9 mouse cellular contexts compared by ENCODE assay signal in genomic region chr13:97375501-97376231, GRCm38 (mm10).
DNase-seq lines count a peak whose midpoint lies in the region; ATAC-seq and TF ChIP-seq lines count a peak whose summit lies in the region.
"Had no signal": no experiment of that assay in that cellular context is flagged by ENCODE, and none has a peak within 500 bp of the region (broad histone marks: within the 10 kb centered on the region; RNA-seq: fewer than 3 reads in every experiment).

No protein-coding gene starts in this region.

- no peaks in the 10 kb centered on the region for H3K27me3 ChIP-seq in kidney, adult 2 months (replicated peaks; ENCODE audit: control insufficient read depth, insufficient read depth, low read length)
- no peaks in the 10 kb centered on the region for H3K27me3 ChIP-seq in intestine, embryonic 15.5 days (replicated peaks)
- H3K27me3 ChIP-seq in midbrain, embryonic 13.5 days: no peaks in the 10 kb centered on the region
- H3K27me3 ChIP-seq: heart, embryonic 15.5 days had no signal

- ATAC-seq in intestine, embryonic 15.5 days: peak; percentile 37; the same call in 1 of the 2 replicates
- ATAC-seq in midbrain, embryonic 13.5 days: no peak
- ATAC-seq in inflammation-experienced regulatory T-cells, adult 6 months: no peak

- H3K27ac ChIP-seq in kidney, adult 2 months (ENCODE audit: insufficient read depth, low read depth, low read length): no peak overlapping the region
- peak overlapping the region; percentile 7; the same call in 1 of the 2 replicates for H3K27ac ChIP-seq in intestine, embryonic 15.5 days
- H3K27ac ChIP-seq in midbrain, embryonic 13.5 days: peak overlapping the region; percentile 51; the same call in 1 of the 2 replicates
- H3K27ac ChIP-seq: heart, embryonic 15.5 days had no signal

- H3K36me3 ChIP-seq in kidney, adult 2 months (ENCODE audit: control insufficient read depth, insufficient read depth, low read length): no peaks in the 10 kb centered on the region
- no peaks in the 10 kb centered on the region for H3K36me3 ChIP-seq in intestine, embryonic 15.5 days
- no peaks in the 10 kb centered on the region for H3K36me3 ChIP-seq in midbrain, embryonic 13.5 days
- H3K36me3 ChIP-seq: heart, embryonic 15.5 days had no signal

- no peak for TF ChIP-seq POLR2A in kidney, adult 2 months (IDR thresholded peaks at IDR 0.05; ENCODE audit: low read depth, low read length)

- H3K4me1 ChIP-seq in kidney, adult 2 months (ENCODE audit: control insufficient read depth, insufficient read depth, low read length): no peaks in the 10 kb centered on the region
- H3K4me1 ChIP-seq in intestine, embryonic 15.5 days (replicated peaks): peaks cover 11% of the 10 kb centered on the region
- peaks cover 17% of the 10 kb centered on the region for H3K4me1 ChIP-seq in midbrain, embryonic 13.5 days (replicated peaks)
- H3K4me1 ChIP-seq: heart, embryonic 15.5 days had no signal

- WGBS in kidney, adult 2 months: 53% methylated on average over 14 of the region's 14 CpGs
- WGBS in intestine, embryonic 15.5 days: 30% methylated on average over 14 of the region's 14 CpGs
- 41% methylated on average over 14 of the region's 14 CpGs for WGBS in midbrain, embryonic 13.5 days

- no peak overlapping the region for H3K9ac ChIP-seq in intestine, embryonic 15.5 days
- H3K9ac ChIP-seq in midbrain, embryonic 13.5 days (replicated peaks): no peak overlapping the region
- H3K9ac ChIP-seq: heart, embryonic 15.5 days had no signal

- no peak overlapping the region for H3K4me3 ChIP-seq in kidney, adult 2 months (ENCODE audit: insufficient read depth, low read depth, low read length)
- no peak overlapping the region for H3K4me3 ChIP-seq in intestine, embryonic 15.5 days (replicated peaks)
- H3K4me3 ChIP-seq in midbrain, embryonic 13.5 days (replicated peaks): no peak overlapping the region
- H3K4me3 ChIP-seq: heart, embryonic 15.5 days had no signal

- no peaks in the 10 kb centered on the region for H3K9me3 ChIP-seq in intestine, embryonic 15.5 days
- no peaks in the 10 kb centered on the region for H3K9me3 ChIP-seq in midbrain, embryonic 13.5 days
- H3K9me3 ChIP-seq: heart, embryonic 15.5 days had no signal

- TF ChIP-seq CTCF in kidney, adult 2 months (conservative IDR thresholded peaks at IDR 0.05; ENCODE audit: insufficient read depth, insufficient read length, low read depth, low read length): no peak

- DNase-seq in kidney, adult 11 months: peak; percentile 4
- DNase-seq in kidney, adult 2 months: no peak
- DNase-seq in embryo, embryonic 10 days (ENCODE audit: low spot score): peak; percentile 78
- no peak for DNase-seq in thymus, adult 18-20 months
- DNase-seq in spleen, adult 18-20 months: no peak

- no peak overlapping the region for H3K4me2 ChIP-seq in intestine, embryonic 15.5 days (replicated peaks)
- H3K4me2 ChIP-seq in midbrain, embryonic 13.5 days (replicated peaks): no peak overlapping the region
- H3K4me2 ChIP-seq: heart, embryonic 15.5 days had no signal

Comparison
In these comparisons a context has a peak if more than half of its experiments do, and no peak if none do; other contexts are left out.
1. DNase-seq: peak in kidney, adult 11 months (single experiment) and embryo, embryonic 10 days (single experiment); none in kidney, adult 2 months (single experiment), thymus, adult 18-20 months (0 of 2) and spleen, adult 18-20 months (0 of 2).